Mouse (Mus musculus): Measurements from ENCODE around the gene Sel1l3.

- TF ChIP-seq CTCF (conservative IDR thresholded peaks at IDR 0.05; ENCODE audit: insufficient read depth, insufficient read length, low read depth, low read length) (no peak), POLR2A (IDR thresholded peaks at IDR 0.05; ENCODE audit: low read depth, low read length) (no peak)
Observed at GRCm38 (mm10) chr5:53104177-53104855, 109.4 kb downstream of the Sel1l3 start.

All from kidney, adult 2 months (tissue).